Mouse (Mus musculus) frontal cortex, adult (tissue): ENCODE measurements around the gene Cldn10.
A peak's percentile ranks its signal among the peaks of the same experiment; 100 is the strongest.
"Not testable (repeated sequence)": the region's sequence is repeated elsewhere in the genome, so short reads cannot be mapped to it uniquely, and the experiment has no call there.

Source experiments
- ATAC-seq: cut with Nextera tagmentation; 2 replicates; pipeline ENCODE4 v1.9.2; 2017; ENCODE audit warnings: mild to moderate bottlenecking, moderate library complexity, mixed read lengths; ENCODE audit not compliant: low TSS enrichment

The Cldn10 gene

DNA sequence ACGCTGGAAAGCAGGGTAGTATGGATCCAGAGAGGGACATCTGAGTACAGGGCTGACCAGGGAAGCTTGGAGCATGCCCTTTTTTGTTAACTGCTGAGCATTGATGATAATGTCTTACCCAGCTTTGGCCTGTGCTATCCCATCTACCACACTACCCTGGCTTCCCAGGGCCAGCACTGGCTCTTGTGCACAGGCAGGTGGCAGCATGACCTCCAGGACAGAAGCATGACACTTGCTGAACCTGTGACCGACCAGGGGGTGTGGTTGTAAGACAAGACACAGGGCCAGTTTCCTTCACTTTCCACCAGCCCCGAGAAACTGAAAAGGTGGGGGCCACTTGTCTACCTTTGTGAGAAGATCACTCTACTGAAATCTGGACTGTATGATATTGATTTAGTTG, 5.5 kb upstream of the Cldn10 start:
- ATAC-seq: no peak

DNA sequence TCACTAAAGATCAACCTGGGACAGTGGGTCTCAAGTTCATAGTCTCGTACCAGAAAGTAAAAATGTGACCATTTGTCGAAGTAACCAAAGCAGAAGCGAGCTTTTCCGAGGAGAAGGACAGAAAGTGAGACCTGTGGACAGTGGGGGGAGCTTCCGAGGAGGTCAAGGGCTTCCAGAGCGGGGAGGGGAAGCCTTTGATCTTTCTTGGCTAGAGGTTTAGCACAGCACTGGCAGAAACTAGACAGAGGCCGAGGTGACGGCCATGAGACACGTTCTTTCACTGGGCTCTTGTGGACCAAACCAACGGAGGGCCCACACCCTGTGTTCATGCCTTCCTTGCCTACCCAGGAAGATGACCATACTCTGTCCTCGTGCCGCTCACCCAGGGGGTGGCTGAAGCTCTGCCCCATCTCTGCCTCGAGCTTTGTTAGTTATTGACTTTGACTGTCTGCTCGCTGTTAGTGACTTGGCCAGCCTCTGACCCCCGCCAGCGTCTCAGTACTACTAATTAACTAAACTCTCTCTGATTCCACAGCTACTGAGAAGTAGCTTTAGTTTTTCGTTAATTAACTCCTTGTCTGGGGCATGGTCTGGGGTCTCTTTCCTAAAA, 4.3 kb upstream of the Cldn10 start:
- ATAC-seq: no peak

DNA sequence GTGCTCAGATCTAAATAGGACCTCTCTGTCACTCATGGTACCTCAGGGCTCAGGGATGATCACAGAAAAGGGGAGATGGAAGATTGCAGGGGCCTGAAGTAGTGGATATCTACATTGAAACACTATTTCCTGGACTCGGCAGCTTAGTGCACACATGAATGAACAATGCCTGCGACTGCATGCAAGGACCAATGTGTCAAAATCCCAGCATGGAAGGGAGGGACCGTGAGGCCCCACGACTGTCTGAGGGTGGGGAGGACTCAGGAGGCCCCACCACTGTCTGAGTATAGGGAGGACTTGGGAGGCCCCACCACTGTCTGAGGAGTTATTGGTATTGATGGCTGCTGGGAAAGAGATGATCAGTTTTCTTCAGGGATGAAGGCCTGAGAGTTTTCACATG, 2.5 kb downstream of the Cldn10 start:
- ATAC-seq: no peak

DNA sequence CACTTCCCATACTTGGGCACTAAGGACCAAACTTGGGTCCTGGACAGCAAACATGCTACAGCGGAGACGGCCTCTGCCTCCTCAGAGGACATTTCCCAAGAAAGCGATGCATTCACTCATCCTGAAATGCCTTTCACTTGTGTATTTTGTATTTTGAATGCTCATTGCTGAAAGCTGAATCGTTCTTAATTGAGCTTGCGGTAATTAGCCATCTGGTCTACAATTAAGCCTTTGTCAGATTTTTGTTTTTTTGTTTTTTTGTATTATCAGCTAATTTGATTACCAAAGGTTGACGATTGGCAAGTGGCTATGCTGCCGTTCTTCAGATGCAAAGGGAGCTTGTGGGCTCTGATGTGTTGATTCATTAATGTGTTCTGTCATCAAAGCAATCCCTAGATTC, 5.2 kb downstream of the Cldn10 start:
- no peak for ATAC-seq

DNA sequence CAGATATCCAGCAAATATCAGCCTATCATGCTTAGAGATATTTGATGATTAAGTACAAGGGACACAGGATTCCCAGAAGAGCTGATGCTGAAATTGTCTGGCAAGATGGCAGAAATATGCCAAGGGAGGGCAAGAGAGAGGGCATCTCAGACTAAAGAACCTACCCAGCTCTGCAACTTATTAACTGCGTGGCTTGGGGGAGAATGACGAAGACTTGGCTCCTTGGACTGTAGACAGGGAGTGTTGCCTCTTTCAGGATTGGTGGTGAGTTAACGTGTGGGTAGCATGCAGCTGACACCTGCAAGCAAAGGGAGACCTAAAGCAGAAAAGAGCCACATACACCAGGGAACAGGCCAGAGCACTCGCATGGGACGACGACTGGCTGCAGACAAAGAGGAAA, 5.7 kb downstream of the Cldn10 start:
- ATAC-seq: no peak

DNA sequence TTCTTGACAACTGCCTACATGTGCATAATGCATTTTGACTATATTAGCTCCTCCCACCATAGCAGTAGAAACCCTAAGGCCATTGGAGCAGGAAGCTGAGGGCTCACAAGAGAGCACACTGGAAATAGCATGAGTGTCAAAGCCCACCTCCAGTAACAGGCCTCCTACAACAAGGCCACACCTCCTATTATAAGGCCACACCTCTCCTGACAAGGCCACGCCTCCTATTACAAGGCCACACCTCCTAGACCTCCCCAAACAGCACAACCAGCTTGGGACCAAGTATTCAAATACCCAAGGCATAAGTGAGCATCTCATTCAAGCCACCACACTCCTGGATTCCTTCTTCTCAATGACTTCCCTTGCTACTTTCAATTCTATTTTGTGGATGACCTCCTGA, 6.5 kb downstream of the Cldn10 start:
- ATAC-seq: no peak

GRCm38 (mm10) chr14:118794893-118795292, 7.2 kb downstream of the Cldn10 start:
- ATAC-seq: no peak

- 0 out of 2 replicates have a peak, but pooled peaks have one; percentile 35 for ATAC-seq
Measured at GRCm38 (mm10) chr14:118795915-118796693, 8.4 kb downstream of the Cldn10 start.

GRCm38 (mm10) chr14:118796694-118797058, 9.0 kb downstream of the Cldn10 start:
- ATAC-seq: no peak

- no peak for ATAC-seq
Measured at GRCm38 (mm10) chr14:118797270-118797669, 9.6 kb downstream of the Cldn10 start.

- no peak for ATAC-seq
Measured at GRCm38 (mm10) chr14:118799918-118800317, 12.2 kb downstream of the Cldn10 start.

- no peak for ATAC-seq
Measured at GRCm38 (mm10) chr14:118803936-118804335, 16.2 kb downstream of the Cldn10 start.

DNA sequence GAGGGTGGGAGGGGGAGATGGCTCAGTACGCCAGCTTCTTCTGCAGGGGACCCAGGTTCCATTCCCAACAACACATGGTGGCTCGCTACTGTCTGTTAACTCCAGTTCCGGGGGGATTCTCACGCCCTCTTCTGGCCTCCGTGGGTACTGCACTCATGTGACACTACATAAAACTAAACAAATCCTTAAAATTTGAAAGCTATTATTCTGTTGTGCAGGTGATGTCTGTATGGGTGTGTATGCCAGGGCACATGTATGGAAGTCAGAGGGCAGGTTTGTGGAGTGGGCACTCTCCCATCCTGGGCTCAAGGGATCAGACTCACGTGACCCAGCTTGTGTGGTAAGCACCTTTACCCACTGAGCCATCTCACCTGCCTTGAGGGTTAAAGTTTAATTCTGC, 16.6 kb downstream of the Cldn10 start:
- ATAC-seq: no peak

GRCm38 (mm10) chr14:118807653-118808052, 19.9 kb downstream of the Cldn10 start:
- ATAC-seq: no peak

- ATAC-seq: not testable (repeated sequence)
Measured at GRCm38 (mm10) chr14:118808183-118808582, 20.5 kb downstream of the Cldn10 start.

- no peak for ATAC-seq
Measured at GRCm38 (mm10) chr14:118809686-118810085, 22.0 kb downstream of the Cldn10 start.

GRCm38 (mm10) chr14:118811256-118811655, 23.5 kb downstream of the Cldn10 start:
- ATAC-seq: not testable (repeated sequence)

GRCm38 (mm10) chr14:118813111-118813510, 25.4 kb downstream of the Cldn10 start:
- peak; percentile 18; the same call in 1 of the 2 replicates for ATAC-seq

DNA sequence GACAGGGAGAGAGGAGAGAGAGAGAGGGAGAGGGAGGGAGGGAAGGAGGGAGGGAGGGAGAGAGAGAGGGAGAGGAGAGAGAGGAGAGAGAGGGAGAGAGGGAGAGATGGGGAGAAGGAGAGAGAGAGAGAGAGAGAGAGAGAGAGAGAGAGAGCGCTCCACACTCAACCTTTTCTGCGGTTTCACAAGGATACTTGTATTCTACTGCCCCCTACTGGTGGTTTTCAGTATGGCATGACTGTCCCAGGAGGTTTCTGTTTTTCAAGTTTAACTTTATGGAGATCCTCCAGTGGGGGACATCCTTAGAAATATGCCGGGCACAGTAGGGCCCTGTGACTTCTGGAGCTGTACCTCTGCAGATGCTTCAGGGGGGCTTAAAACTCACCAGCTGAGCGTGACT, 28.8 kb downstream of the Cldn10 start:
- ATAC-seq: peak; percentile 33; the same call in 1 of the 2 replicates

GRCm38 (mm10) chr14:118820111-118820510, 32.4 kb downstream of the Cldn10 start:
- ATAC-seq: peak; percentile 77

- ATAC-seq: no peak
Measured at GRCm38 (mm10) chr14:118822816-118823215, 35.1 kb downstream of the Cldn10 start.

DNA sequence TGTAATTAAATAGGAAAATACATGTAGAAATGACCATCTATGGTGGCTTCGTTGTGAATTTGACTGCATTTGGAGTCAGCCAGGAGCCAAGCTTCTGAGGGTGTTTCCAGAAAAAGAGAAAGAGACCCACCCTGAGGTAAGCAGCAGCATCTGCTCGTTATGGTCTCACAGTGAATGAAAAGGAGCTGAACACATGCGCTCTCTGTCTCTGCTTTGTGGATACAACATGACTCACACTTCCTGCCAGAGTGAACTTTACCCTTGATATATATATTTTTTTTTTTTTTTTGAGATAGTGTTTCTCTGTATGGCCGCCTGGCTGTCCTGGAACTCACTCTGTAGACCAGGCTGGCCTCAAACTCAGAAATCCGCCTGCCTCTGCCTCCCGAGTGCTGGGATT, 35.6 kb downstream of the Cldn10 start:
- ATAC-seq: no peak

- no peak for ATAC-seq
Measured at GRCm38 (mm10) chr14:118826346-118826745, 38.6 kb downstream of the Cldn10 start.
